Mouse (Mus musculus) hindbrain, embryonic 16.5 days (tissue): ENCODE results near the gene Anapc16. TPM values are rescaled to one million over a fixed set of nuclear protein-coding genes. Genes with fewer than 3 reads are reported as not detected.

Source experiments
- ATAC-seq: fragments of 200-750 bp; cut with Nextera tagmentation; 2 replicates; pipeline ENCODE4 v1.8.0; 2017; ENCODE audit warnings: moderate TSS enrichment, moderate library complexity
- H3K27ac ChIP-seq: fragments of 300-500 bp; sonication (generic); 2 replicates; pipeline ENCODE4 v1.5.1; 2014; ENCODE audit warnings: low read depth, mild to moderate bottlenecking, control low read depth, low read length, moderate library complexity
- H3K27me3 ChIP-seq: fragments of 300-500 bp; sonication (generic); replicated peaks from 2 replicates; pipeline ENCODE4 v1.6.1; 2014; ENCODE audit warnings: low read length; ENCODE audit not compliant: control insufficient read depth, insufficient read depth
- H3K36me3 ChIP-seq: fragments of 300-500 bp; sonication (generic); 2 replicates; pipeline ENCODE4 v1.6.1; 2014; ENCODE audit warnings: mild to moderate bottlenecking, low read length, moderate library complexity, mixed read lengths; ENCODE audit not compliant: control insufficient read depth, insufficient read depth
- H3K4me1 ChIP-seq: fragments of 300-500 bp; sonication (generic); 2 replicates; pipeline ENCODE4 v1.6.1; 2014; ENCODE audit warnings: low read depth, low read length; ENCODE audit not compliant: control insufficient read depth, insufficient read depth
- H3K4me2 ChIP-seq: fragments of 300-500 bp; sonication (generic); 2 replicates; pipeline ENCODE4 v1.6.1; 2014; ENCODE audit warnings: mild to moderate bottlenecking, low read length, control low read depth, moderate library complexity
- H3K4me3 ChIP-seq: fragments of 300-500 bp; sonication (generic); 2 replicates; pipeline ENCODE4 v1.5.1; 2014; ENCODE audit warnings: mild to moderate bottlenecking, low read length, control low read depth, moderate library complexity
- H3K9ac ChIP-seq: fragments of 300-500 bp; sonication (generic); 2 replicates; pipeline ENCODE4 v1.6.1; 2014; ENCODE audit warnings: low read depth, mild to moderate bottlenecking, control low read depth, low read length, moderate library complexity
- H3K9me3 ChIP-seq: fragments of 300-500 bp; sonication (generic); 2 replicates; pipeline ENCODE4 v1.6.1; 2014; ENCODE audit warnings: mild to moderate bottlenecking, low read length, moderate library complexity; ENCODE audit not compliant: control insufficient read depth
- WGBS: fragments of 180-500 bp; shearing (Covaris S2); extraction: QIAGEN DNeasy Blood & Tissue Kit; methylation state at CpG from one replicate; pipeline ENCODE4 v1.1.7; 2014; 5-methylcytosine and 5-hydroxymethylcytosine counted together
- polyA plus RNA-seq: library from polyadenylated mRNA; unstranded; fragments of >200 nt; fragmentation: Nextera tagmentation; extraction: Ambion mirVana; gene quantifications from 2 replicates; pipeline ENCODE4 v1.2.1, GENCODE M21; 2015

Anapc16 gene
- polyA plus RNA-seq, result 101 and 116 TPM in 2 replicates

- Histone ChIP-seq H3K36me3 (0 out of 2 replicates have a peak, but pooled peaks cover 2% of the 10 kb centered on the region), H3K4me3 (peak within 1 kb of the TSS; percentile 62), H3K9me3 (no peaks in the 10 kb centered on the region), H3K27me3 (no peaks in the 10 kb centered on the region), H3K4me1 (peaks cover 14% of the 10 kb centered on the region), H3K9ac (peak within 1 kb of the TSS; percentile 84), H3K4me2 (peak within 1 kb of the TSS; percentile 77), H3K27ac (peak within 1 kb of the TSS; percentile 100)
- WGBS, result under 1% methylated on average over 42 of the region's 51 CpGs
- ATAC-seq, result peak; percentile 97
Observed at GRCm38 (mm10) chr10:60002673-60003212, at the start of gene Anapc16, which contains the start of gene Ascc1. Anapc16 (minus strand) TSS chr10:60003135. Ascc1 (plus strand) TSS chr10:60002805.

GRCm38 (mm10) chr10:60050581-60050980 is 47.6 kb upstream of the Anapc16 start:
- Histone ChIP-seq H3K27me3 (no peaks in the 10 kb centered on the region), H3K27ac (no peak overlapping the region), H3K9ac (no peak overlapping the region), H3K4me1 (peaks cover 4% of the 10 kb centered on the region; the same call in 1 of the 2 replicates), H3K4me3 (no peak overlapping the region), H3K36me3 (peaks cover 6% of the 10 kb centered on the region; the same call in 1 of the 2 replicates), H3K4me2 (no peak overlapping the region), H3K9me3 (no peaks in the 10 kb centered on the region)
- WGBS, result 95% methylated on average over 10 of the region's 10 CpGs
- ATAC-seq, result no peak

GRCm38 (mm10) chr10:60046696-60047095 is 43.8 kb upstream of the Anapc16 start:
- ATAC-seq, result 0 out of 2 replicates have a peak, but pooled peaks have one; percentile 56
- 30% methylated on average over 5 of the region's 5 CpGs for WGBS
- Histone ChIP-seq H3K27ac (no peak overlapping the region), H3K4me2 (no peak overlapping the region), H3K4me1 (peaks cover 4% of the 10 kb centered on the region; the same call in 1 of the 2 replicates), H3K4me3 (no peak overlapping the region), H3K9ac (no peak overlapping the region), H3K27me3 (no peaks in the 10 kb centered on the region), H3K9me3 (no peaks in the 10 kb centered on the region), H3K36me3 (peaks cover 6% of the 10 kb centered on the region; the same call in 1 of the 2 replicates)

GRCm38 (mm10) chr10:60042350-60042922 is 39.5 kb upstream of the Anapc16 start:
- peaks cover 4% of the 10 kb centered on the region; the same call in 1 of the 2 replicates for H3K4me1 ChIP-seq

GRCm38 (mm10) chr10:60035744-60036143 is 32.8 kb upstream of the Anapc16 start:
- no peak overlapping the region for H3K4me2 ChIP-seq
- H3K9me3 ChIP-seq, result no peaks in the 10 kb centered on the region
- WGBS, result 81% methylated on average over 4 of the region's 4 CpGs
- no peak overlapping the region for H3K4me3 ChIP-seq
- no peaks in the 10 kb centered on the region for H3K36me3 ChIP-seq
- ATAC-seq, result no peak
- peaks cover 2% of the 10 kb centered on the region; the same call in 1 of the 2 replicates for H3K4me1 ChIP-seq
- H3K27ac ChIP-seq, result no peak overlapping the region
- no peak overlapping the region for H3K9ac ChIP-seq
- H3K27me3 ChIP-seq, result no peaks in the 10 kb centered on the region

More at GRCm38 (mm10) chr10:60042350-60042922, 39.5 kb upstream of the Anapc16 start:
- H3K36me3 ChIP-seq, result no peaks in the 10 kb centered on the region; the same call in 1 of the 2 replicates
- 89% methylated on average over 8 of the region's 8 CpGs for WGBS
- no peaks in the 10 kb centered on the region for H3K27me3 ChIP-seq
- no peaks in the 10 kb centered on the region for H3K9me3 ChIP-seq
- no peak overlapping the region for H3K4me3 ChIP-seq
- no peak overlapping the region for H3K4me2 ChIP-seq
- no peak for ATAC-seq
- H3K9ac ChIP-seq, result no peak overlapping the region
- no peak overlapping the region for H3K27ac ChIP-seq

GRCm38 (mm10) chr10:60034621-60035020 is 31.7 kb upstream of the Anapc16 start:
- H3K27ac ChIP-seq, result no peak overlapping the region
- H3K9me3 ChIP-seq, result no peaks in the 10 kb centered on the region
- no peaks in the 10 kb centered on the region for H3K27me3 ChIP-seq
- no peaks in the 10 kb centered on the region for H3K36me3 ChIP-seq
- no peak for ATAC-seq
- H3K4me2 ChIP-seq, result no peak overlapping the region
- H3K9ac ChIP-seq, result no peak overlapping the region
- peaks cover 2% of the 10 kb centered on the region; the same call in 1 of the 2 replicates for H3K4me1 ChIP-seq
- WGBS, result 73% methylated on average over 3 of the region's 3 CpGs
- no peak overlapping the region for H3K4me3 ChIP-seq

- H3K36me3 ChIP-seq, result no peaks in the 10 kb centered on the region
- no peaks in the 10 kb centered on the region for H3K27me3 ChIP-seq
- H3K4me3 ChIP-seq, result no peak overlapping the region
- peaks cover 13% of the 10 kb centered on the region for H3K4me1 ChIP-seq
- no peak overlapping the region for H3K9ac ChIP-seq
- ATAC-seq, result no peak
- 58% methylated on average over 5 of the region's 5 CpGs for WGBS
- H3K27ac ChIP-seq, result no peak overlapping the region
- no peak overlapping the region for H3K4me2 ChIP-seq
- H3K9me3 ChIP-seq, result no peaks in the 10 kb centered on the region
Observed at GRCm38 (mm10) chr10:60033064-60033463, 30.1 kb upstream of the Anapc16 start.

GRCm38 (mm10) chr10:60032622-60033021 is 29.7 kb upstream of the Anapc16 start:
- no peak for ATAC-seq
- no peaks in the 10 kb centered on the region for H3K9me3 ChIP-seq
- no peak overlapping the region for H3K4me2 ChIP-seq
- peaks cover 13% of the 10 kb centered on the region for H3K4me1 ChIP-seq
- WGBS, result 44% methylated on average over 2 of the region's 2 CpGs
- no peaks in the 10 kb centered on the region for H3K36me3 ChIP-seq
- H3K27me3 ChIP-seq, result no peaks in the 10 kb centered on the region
- H3K9ac ChIP-seq, result no peak overlapping the region
- H3K27ac ChIP-seq, result no peak overlapping the region
- no peak overlapping the region for H3K4me3 ChIP-seq

GRCm38 (mm10) chr10:60031985-60032384 is 29.1 kb upstream of the Anapc16 start:
- Histone ChIP-seq H3K36me3 (no peaks in the 10 kb centered on the region), H3K9ac (no peak overlapping the region), H3K27me3 (no peaks in the 10 kb centered on the region), H3K27ac (no peak overlapping the region), H3K4me3 (no peak overlapping the region), H3K4me1 (peaks cover 15% of the 10 kb centered on the region), H3K4me2 (no peak overlapping the region), H3K9me3 (no peaks in the 10 kb centered on the region)
- ATAC-seq, result peak; percentile 28; the same call in 1 of the 2 replicates
- WGBS, result 45% methylated on average over 2 of the region's 2 CpGs
